Mouse (Mus musculus) cerebral cortex, adult 2 months (tissue): ENCODE results near the gene Dguok.

Experiments used
- WGBS: fragments of 180-500 bp; shearing (Covaris S2); methylation state at CpG from one replicate; pipeline ENCODE4 v1.1.7; 2018; 5-methylcytosine and 5-hydroxymethylcytosine counted together

The Dguok gene

GRCm38 (mm10) chr6:83456131-83456983, 50.4 kb downstream of the Dguok start:
- WGBS = under 1% methylated on average over 89 of the region's 105 CpGs

GRCm38 (mm10) chr6:83455328-83456130, 51.2 kb downstream of the Dguok start:
- 2% methylated on average over 36 of the region's 41 CpGs for WGBS

- WGBS = 65% methylated on average over 11 of the region's 11 CpGs
These were observed 53.1 kb downstream of the Dguok start for GRCm38 (mm10) chr6:83453706-83454105.

- WGBS = 79% methylated on average over 9 of the region's 9 CpGs
These were observed 56.1 kb downstream of the Dguok start for GRCm38 (mm10) chr6:83450451-83451303.

GRCm38 (mm10) chr6:83449440-83449839, 57.3 kb downstream of the Dguok start:
- 51% methylated on average over 3 of the region's 3 CpGs for WGBS

GRCm38 (mm10) chr6:83448911-83449310, 57.9 kb downstream of the Dguok start:
- 60% methylated on average over 4 of the region's 4 CpGs for WGBS

GRCm38 (mm10) chr6:83447031-83447430, 59.7 kb downstream of the Dguok start:
- WGBS = 83% methylated on average over 7 of the region's 7 CpGs

GRCm38 (mm10) chr6:83445796-83446195, 61.0 kb downstream of the Dguok start:
- WGBS = 93% methylated on average over 2 of the region's 2 CpGs

GRCm38 (mm10) chr6:83443441-83444340, 63.1 kb downstream of the Dguok start:
- whole genome bisulfite sequencing = 21% methylated on average over 13 of the region's 13 CpGs

- WGBS = 25% methylated on average over 3 of the region's 3 CpGs
These were observed 64.1 kb downstream of the Dguok start for GRCm38 (mm10) chr6:83442639-83443038.

GRCm38 (mm10) chr6:83441259-83442061, 65.3 kb downstream of the Dguok start:
- under 1% methylated on average over 48 of the region's 48 CpGs for WGBS

GRCm38 (mm10) chr6:83440510-83441258, 66.1 kb downstream of the Dguok start:
- 2% methylated on average over 26 of the region's 26 CpGs for WGBS

GRCm38 (mm10) chr6:83440197-83440509, 66.6 kb downstream of the Dguok start:
- WGBS = 15% methylated on average over 3 of the region's 3 CpGs

- WGBS = 17% methylated on average over 5 of the region's 5 CpGs
These were observed 67.0 kb downstream of the Dguok start for GRCm38 (mm10) chr6:83439781-83440180.

GRCm38 (mm10) chr6:83439119-83439767, 67.5 kb downstream of the Dguok start:
- 29% methylated on average over 13 of the region's 13 CpGs for WGBS

GRCm38 (mm10) chr6:83438584-83438983, 68.2 kb downstream of the Dguok start:
- WGBS = 23% methylated on average over 3 of the region's 3 CpGs

GRCm38 (mm10) chr6:83437802-83438201, 69.0 kb downstream of the Dguok start:
- WGBS = 16% methylated on average over 3 of the region's 3 CpGs

- 54% methylated on average over 3 of the region's 3 CpGs for WGBS
These were observed 69.5 kb downstream of the Dguok start for GRCm38 (mm10) chr6:83437225-83437624.

GRCm38 (mm10) chr6:83436547-83436946, 70.2 kb downstream of the Dguok start:
- whole genome bisulfite sequencing = 51% methylated on average over 4 of the region's 4 CpGs
